Mouse (Mus musculus) v-Abl transformed pro-B cells (cell line): ENCODE results near the gene Zfand2a.

Experiments used
- in situ Hi-C, 2 experiments: fragments of 400-800 bp; cut with MboI; formaldehyde crosslinking; loops; one replicate each; pipeline ENCODE4 v1.15.1; 2025; ENCODE audit not compliant: unreplicated experiment in 2 of 2

Gene Zfand2a

DNA sequence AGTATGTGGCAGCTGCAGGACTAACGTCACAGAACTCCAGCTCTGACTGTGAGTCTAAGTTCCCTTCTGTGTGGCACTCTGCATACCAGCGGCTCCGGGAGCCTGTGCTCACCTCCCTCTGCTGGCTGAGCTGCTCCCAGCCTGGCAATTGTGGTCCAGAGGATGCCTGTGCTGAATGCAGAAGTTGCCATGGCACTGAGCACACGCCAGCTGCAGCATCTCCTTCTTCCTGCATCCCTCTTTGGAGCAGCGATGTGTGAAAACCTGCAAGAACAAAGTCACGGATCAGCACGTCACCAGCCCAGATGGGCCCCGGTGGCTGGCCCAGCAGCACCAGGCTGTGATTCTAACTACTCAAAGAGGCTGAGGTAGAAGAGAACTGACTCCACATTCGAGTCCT lies 9.6 kb downstream of the Zfand2a start:
- in situ Hi-C loops: no loop called here

DNA sequence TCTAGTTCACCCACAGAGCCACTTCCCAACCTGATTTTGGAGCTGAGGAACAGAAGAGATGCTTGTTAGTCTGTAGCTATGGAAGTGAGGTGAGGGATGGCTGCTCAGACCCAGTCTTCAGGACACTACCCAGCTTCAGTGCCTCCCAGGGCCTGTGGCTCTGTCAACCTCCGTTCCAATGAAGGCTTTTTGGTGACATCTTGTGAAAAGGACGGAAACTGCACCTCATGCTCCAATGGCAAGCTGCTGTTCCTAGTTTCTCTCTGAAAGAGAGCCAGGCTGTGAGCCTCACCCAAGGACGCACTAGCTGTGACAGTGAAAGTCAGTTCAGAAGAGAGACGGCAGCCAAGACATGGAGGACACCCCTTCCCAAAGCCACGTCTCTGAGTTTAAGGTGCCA lies 16.4 kb downstream of the Zfand2a start:
- in situ Hi-C loops: loop anchor here in 1 of 2 experiments (10.0 kb wide), 1 partner anchor 103 kb away; no protein-coding TSS in a partner anchor

DNA sequence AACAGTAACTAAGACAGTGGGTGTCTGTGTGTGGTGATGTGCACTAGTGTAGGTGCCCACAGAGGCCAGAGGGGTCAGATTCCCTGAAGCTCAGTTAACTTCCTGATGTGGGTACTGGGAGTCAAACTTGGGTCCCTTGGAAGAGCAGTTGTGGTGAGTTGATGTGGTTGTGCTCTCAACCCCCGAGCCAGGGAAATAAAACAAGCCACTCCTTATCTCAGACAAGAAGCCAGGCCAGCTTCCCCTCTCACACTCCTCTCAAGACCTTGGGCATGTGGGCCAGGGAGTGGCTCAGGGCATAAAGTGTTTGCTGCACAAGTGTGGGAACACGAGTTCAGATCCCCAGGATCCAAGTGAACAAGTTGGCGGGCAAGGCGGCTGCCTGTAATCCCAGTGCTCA lies 17.5 kb downstream of the Zfand2a start:
- in situ Hi-C loops: loop anchor here in 1 of 2 experiments (10.0 kb wide), 1 partner anchor 102 kb away; no protein-coding TSS in a partner anchor

DNA sequence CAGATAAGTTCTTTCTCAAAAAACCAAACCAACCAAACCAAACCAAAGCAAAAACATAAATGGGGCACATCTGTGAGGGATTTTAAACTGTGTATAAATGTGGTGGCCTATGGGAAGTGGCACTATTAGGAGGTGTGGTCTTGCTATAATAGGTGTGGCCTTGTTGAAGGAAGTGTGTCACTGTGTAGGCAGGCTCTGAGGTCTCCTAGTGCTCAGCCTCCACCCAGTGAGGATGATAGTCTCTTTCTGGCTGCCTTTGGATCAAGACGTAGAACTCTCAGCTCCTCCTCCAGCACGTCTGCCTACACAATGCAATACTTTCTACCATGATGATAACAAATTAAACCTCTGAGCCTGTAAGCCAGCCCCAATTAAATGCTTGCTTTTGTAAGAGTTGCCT lies 18.0 kb downstream of the Zfand2a start:
- in situ Hi-C loops: loop anchor here in 1 of 2 experiments (10.0 kb wide), 1 partner anchor 102 kb away; no protein-coding TSS in a partner anchor

DNA sequence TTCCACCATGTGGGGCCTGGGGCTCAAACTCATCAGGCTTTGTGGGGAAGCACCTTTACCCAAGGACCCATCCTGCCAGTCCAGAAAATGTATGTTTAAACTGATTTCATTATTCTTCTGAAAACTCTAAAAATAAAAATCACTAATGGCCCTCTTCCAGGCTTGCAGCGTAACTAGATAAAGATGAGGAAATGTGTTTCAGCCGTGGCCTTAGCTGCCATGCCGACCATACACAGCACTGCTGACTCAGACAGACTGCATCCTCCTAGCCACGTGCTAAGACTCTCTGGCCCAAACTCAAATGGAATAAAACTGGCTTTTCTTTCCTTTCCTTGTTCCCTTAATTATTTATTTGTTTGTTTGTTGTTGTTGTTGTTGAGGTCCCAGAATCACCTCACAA lies 19.5 kb downstream of the Zfand2a start:
- in situ Hi-C loops: loop anchor here in 1 of 2 experiments (10.0 kb wide), 1 partner anchor 100 kb away; no protein-coding TSS in a partner anchor

DNA sequence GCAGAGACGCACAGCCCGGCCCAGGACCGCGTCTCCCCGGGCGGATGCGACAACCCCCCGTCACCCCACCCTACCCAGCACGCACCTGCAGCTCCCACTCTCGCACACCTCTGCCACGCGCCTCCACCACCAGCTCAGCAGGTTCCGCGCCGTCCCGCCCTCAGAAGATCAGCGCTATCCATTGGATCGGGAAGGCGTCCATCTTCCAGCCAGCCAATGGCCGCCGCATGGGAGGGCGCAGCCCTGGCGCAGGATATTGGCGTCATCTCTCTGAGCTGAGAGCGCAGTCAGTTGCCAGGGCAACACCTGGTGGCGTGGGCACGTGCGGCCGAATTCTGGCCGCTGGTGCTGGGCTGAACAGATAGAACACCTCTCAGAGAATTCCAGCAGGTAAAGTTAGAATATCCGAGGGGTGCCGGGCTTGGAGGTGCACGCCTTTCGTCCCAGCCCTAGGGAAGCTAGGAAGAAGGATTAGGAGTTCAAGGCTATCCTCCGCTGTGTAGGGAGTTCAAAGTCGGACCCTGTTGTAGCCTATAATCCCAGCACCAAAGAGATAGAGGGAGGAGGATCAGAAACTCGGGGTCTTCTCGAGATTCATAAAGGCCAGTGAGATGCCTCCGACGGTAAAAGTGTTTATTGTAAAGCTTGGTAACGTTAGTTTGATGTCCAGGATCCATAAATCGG lies 23.8 kb downstream of the Zfand2a start, which contains the start of gene 3110082I17Rik:
Gene 3110082I17Rik (minus strand): TSS at position 144 of the 684 bp plus-strand sequence.
- in situ Hi-C loops: loop anchor here in 1 of 2 experiments (10.0 kb wide), 1 partner anchor 96 kb away; no protein-coding TSS in a partner anchor

DNA sequence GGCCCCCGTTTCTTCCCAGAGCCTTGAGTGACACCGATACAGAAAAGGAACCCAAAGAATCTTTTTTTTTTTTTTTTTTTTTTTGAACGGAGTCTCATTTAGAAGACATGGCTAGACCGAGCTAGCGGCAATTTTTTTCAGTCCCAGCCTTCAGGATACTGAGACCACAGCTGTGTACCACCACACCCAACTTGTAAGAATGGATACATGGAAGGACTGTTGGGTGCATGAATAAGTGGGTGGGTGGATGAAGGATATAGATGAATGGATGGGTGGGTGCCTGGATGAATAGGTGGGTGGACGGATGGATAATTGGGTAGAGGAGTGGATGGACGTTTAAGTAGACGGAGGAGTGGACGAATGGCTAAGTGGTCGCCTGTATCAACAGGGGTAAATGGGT lies 24.4 kb downstream of the Zfand2a start:
- in situ Hi-C loops: loop anchor here in 1 of 2 experiments (10.0 kb wide), 1 partner anchor 95 kb away; no protein-coding TSS in a partner anchor

DNA sequence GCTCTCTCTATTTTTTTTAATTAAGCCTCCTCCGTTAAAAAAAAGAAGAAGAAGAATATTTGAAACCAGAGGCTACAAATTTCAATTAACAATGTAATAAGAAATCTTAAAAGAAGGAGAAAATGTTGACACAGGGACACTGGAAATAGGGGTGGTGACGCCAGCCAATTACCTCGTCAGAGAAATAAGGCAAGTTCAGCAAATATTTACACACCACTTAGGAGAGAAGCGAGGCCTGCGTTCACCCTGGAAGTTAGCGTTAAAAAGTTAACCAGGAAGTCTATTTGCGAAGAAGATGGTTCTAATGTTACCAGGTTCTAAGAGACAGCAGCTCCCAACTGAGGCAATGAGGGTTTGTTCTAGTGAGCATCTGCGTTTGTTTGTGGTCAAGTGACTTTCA lies 27.1 kb downstream of the Zfand2a start:
- in situ Hi-C loops: no loop called here

DNA sequence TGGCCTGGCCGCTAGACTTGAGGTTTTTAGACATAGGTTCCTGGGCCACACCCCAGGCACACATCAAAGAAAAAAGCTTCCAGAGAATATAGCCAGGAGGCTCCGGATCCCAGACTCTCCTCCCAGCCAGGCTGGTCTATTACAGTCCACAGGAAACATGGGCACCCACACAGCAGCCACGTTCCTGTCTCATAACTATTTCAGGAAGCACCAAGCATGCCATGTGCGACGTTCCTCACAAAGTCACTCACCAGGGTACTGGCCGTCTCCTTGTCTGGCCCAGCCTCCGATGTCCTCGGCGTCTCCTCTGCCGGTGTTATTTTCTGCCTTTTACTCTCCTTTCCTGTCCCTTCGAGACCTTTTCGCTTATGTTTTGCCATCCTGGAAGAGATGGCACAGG lies 29.2 kb downstream of the Zfand2a start:
- in situ Hi-C loops: no loop called here

DNA sequence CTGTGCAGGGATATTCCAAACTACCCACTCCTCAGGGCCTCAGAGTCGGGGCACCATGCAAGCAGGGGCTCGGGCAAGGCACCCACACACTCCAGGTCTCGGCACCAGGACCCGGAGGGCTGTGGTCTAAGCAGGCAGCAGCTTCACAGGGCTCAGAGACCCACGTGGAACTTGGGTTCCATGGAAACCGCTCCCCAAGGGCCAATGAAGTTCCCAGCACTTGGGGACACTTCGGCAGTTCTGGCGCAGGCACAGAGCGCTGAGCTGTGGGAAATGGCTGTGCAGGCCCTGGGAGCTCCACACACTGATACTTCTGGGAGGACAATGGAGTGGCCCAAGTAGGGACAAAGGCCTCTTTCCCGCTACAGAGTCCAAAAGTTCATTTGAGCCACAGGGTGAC lies 31.3 kb downstream of the Zfand2a start:
- in situ Hi-C loops: no loop called here

DNA sequence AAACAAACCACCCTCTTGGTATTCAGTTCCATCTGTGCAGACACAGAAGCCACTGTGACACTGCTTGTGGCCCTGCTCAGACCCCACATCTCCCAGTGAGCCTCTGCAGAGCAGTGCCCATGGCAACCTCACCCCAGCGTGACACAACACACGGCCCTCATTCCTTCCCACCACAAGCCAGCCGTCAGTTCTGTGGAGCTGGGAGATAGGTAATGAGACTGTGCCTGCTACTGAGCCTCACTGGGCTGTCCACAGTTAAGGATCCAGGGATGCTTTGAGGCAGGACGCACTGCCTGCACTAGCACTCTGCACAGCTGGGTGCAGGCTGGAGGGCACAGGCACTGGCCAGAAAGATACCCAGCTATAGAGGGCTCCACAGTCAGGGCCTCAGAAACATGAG lies 34.4 kb downstream of the Zfand2a start:
- in situ Hi-C loops: loop anchor here (5.0 to 10.0 kb wide), 2 partner anchors 68 to 1005 kb away; partner anchors contain the start of gene Zfp157 (in 1 of the 2)

DNA sequence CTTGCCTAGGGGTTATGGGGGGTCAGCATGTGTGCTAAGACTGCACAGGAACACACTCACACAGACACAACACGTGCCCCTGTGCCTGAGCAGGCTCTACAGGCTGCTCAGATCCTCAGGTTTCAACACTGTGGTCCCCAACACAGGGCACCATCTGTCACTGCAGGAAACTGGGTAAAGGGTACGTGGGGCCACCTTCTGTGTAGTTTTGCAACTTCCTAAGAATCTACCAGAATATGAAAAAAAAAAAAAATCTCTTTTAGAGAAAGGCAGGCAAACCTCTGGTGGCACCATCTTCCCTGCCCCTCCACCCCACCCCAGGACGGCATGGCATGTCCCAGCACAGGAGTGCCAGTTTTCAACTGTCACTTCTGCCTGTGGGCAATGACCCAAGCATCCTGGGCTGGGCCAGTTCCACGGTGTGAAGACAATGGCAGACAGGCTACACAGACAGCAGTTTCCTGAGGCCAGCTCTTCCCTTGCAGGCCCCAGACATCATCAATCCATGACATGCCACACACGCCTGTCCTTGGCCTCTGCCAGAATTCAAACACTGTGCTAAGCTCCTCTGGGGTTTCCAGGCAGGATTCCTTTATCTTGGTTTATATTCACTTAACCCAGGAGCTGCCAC lies 35.1 kb downstream of the Zfand2a start:
- in situ Hi-C loops: loop anchor here (5.0 to 10.0 kb wide), 2 partner anchors 67 to 1004 kb away; partner anchors contain the start of gene Zfp157 (in 1 of the 2)

DNA sequence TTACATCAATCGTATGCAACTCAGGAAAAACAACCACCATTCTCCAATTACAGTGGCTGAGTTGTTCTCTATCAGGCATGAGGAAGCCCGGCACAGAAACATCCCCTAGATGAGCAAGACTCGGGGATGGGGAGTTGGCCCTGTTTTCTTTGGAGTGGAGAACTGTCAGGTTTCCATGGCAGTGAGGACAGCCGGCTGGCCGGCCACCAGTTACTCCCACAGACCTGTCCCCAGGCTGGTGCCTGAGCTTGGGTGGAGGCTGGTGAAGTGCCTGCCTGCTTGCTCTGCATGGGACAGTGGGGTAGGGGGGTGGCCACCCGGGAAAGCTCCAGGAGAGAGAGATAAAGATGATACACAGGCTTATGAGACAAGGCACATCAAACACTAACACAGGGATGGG lies 36.3 kb downstream of the Zfand2a start:
- in situ Hi-C loops: loop anchor here (5.0 to 10.0 kb wide), 2 partner anchors 66 to 1003 kb away; partner anchors contain the start of gene Zfp157 (in 1 of the 2)

DNA sequence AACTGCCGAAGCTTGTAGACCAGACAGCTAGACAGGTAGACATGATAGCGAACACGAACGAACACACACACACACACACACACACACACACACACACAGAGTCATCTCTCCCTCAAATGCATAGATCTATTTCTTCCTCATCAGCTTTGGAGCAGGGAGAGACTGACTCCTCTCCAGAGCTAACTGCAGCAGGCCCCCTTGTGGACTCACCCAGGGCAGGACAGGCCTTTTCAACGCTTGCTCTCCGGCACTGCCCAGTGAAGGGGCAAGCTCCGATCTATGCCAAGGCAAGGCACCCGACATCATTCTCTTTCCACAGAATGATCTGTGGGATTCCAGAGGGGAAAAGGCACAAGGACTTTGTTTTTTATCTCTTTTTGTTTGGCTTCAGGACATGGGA lies 39.1 kb downstream of the Zfand2a start:
- in situ Hi-C loops: loop anchor here (5.0 to 10.0 kb wide), 2 partner anchors 63 to 1000 kb away; partner anchors contain the start of gene Zfp157 (in 1 of the 2)

DNA sequence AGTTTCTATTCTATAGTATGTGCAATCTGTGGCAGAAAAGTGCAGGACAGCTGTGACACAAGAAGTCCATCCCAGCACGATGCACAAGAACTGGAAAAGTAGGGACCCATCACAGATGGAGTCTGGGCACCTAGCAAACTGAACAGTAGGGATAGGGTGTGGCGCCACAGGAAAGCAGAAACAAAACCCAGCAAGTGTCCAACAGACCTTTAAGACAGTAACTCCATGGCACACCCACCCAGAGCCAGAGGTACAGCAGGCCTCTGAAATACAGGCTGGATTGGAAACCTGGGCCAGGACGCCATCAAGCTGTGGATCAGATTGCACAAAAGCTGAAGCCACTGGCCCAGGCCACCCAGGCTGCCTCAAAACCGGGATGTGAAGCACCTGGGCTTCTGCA lies 41.4 kb downstream of the Zfand2a start:
- in situ Hi-C loops: loop anchor here in 1 of 2 experiments (10.0 kb wide), 1 partner anchor 998 kb away; the partner anchor contains the start of gene Zfp157

DNA sequence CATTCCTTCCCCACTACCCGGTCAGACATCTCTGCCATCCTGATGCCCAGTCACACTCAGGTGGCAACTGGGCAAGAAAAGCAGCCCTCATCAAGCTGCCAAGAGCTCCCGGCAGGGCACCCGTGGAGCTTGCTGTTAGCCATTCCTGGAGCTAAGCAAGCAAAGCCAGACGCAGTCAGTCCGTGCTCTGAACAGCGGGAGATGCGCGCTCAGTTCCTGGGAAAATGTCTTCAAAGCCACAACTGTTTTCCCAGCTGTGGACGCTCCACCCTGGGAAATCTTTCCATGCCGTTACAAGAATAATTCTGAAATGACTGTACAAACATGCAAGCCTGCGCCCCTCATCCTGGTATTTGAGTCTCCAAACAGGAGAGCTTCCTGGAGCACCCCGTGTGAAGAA lies 41.9 kb downstream of the Zfand2a start:
- in situ Hi-C loops: loop anchor here in 1 of 2 experiments (10.0 kb wide), 1 partner anchor 998 kb away; the partner anchor contains the start of gene Zfp157

DNA sequence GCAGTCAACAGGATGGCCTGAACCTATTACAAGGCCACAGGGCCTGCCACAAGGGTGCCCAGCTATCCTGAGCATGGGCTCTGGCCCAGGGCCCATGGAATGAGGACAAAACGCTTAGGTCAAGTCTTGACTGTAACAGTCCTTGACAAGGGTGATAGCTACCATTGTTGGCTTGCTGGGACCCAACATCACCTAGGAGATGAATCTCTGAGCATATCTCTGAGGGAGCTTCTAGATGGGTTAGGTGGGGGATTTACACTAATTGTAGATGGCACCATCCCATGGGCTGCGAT lies 42.7 kb downstream of the Zfand2a start:
- in situ Hi-C loops: loop anchor here in 1 of 2 experiments (10.0 kb wide), 1 partner anchor 997 kb away; the partner anchor contains the start of gene Zfp157

DNA sequence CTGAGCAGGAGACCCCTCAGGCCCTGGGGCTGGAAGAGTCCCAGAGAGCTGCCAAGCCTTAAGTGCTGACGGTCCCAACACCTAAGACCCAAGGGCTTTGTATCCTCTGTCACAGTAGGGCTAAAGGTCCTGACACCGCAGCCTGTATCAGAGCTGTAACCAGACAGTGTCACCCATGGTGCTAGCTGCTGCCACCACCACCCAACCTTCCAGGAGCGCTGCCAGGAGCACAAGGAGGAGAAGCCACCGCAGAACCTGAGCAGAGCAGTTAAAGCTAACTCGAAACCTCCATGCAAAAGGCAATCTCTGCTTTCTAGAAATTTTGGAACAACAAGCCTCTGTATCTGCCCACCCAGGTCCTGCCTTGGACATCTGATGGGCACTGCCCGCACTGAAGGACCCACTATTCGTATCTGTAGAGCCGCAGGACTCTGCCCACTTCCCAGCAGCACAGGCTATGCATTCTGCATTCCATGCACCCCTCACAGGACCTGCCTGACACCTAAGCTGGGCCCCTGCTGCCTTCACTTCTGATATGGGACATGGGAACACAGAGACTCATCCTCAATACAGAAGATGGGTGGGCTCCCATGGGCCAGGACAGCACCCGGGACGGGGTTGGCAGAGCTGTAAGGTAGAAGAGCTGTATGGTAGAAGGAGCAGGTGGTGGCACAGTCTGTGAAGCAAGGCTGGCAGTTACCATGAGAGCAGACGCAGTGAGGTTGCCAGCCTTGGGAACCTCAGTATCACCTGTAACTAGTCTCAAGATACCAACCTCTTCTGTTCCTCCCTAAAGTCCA lies 43.2 kb downstream of the Zfand2a start:
- in situ Hi-C loops: loop anchor here in 1 of 2 experiments (10.0 kb wide), 1 partner anchor 996 kb away; the partner anchor contains the start of gene Zfp157

DNA sequence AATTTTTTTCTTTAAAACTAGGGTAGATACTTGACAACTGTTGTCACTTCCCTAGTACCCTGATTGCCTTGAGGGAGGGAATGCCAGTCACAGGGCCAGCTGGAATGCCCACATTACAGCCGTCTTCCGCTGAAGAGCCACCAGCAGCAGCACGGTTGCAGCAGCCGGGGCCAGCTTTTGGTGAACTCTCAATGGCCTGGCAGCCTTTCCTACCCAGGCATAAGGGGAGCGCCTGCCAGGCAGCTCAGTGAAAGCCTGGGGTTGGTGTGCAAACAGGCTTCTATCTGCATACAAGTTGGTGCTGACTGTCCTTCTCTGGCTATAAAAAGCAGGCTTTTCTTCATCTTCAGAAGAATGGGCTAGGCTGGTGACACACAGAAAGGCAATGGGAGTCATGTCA lies 43.9 kb downstream of the Zfand2a start:
- in situ Hi-C loops: loop anchor here in 1 of 2 experiments (10.0 kb wide), 1 partner anchor 996 kb away; the partner anchor contains the start of gene Zfp157

DNA sequence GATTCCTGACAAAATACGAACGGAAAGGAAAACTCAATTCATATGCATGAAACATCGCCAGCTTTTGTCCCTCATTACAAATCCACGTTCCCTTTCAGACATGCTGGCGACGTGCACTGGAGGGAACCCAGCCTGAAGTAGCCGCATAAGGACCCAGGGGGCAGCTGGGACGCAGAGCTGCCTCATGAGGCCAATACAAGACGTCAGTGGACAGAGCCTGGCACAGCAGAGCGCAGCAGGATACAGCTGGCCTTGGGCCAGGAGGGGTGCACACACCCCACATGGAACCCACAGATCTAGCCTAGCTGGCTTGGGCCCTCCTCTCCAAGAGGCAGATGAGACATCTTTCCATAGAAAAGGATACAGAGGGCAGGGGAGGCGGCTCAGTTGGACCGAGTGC lies 45.9 kb downstream of the Zfand2a start:
- in situ Hi-C loops: no loop called here
